Mouse (Mus musculus): ENCODE measurements around the gene Men1. TPM values are rescaled to one million over a fixed set of nuclear protein-coding genes. Genes with fewer than 3 reads are reported as not detected.
A peak's percentile ranks its signal among the peaks of the same experiment; 100 is the strongest.

Gene Men1
- polyA plus RNA-seq, 1 experiment from 2014 or later = 42.1 TPM

DNA sequence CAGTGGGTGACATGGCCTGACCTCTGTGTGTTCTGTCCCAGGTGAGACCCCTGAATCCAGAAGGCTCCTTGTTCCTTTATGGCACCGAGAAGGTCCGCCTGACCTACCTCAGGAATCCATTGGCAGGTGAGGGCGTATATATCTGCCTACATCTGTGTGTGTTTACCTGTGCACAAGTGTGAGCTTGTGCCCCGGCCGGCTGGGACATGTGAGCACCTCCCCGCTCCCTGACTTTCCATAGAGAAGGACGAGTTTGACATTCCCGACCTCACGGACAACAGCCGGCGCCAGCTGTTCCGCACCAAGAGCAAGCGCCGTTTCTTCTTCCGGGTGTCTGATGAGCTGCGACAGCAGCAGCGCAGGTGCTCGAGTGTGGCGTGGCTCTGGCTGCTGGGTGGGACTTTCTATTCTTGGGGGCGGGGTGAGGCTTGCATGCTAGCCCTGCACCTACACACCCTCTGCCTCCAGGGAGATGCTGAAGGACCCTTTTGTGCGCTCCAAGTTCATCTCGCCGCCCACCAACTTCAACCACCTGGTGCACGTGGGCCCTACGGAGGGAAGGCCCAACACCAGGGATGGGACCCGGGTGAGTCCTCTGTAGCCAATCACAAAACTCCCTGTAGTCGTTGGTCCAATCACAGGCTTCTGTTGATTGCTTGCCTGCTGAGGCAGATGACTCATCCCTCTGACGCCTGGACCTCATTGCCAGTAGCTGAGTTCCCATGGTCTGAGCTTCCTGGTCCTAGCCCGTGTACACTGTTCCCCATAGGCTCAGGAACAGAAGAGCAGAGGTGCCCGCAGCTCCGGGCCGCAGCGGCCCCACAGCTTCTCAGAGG is 12.8 kb upstream of the Men1 start:
- no peak overlapping the region for H3K4me2 ChIP-seq (replicated peaks; ENCODE audit: low read depth, low read length)
- no peak overlapping the region for H3K4me3 ChIP-seq (ENCODE audit: low read depth, low read length)
- no peaks in the 10 kb centered on the region for H3K9me3 ChIP-seq (ENCODE audit: low read length)
- H3K27ac ChIP-seq (ENCODE audit: low read length) = peak overlapping the region; percentile 26; the same call in 1 of the 2 replicates
- H3K9ac ChIP-seq (replicated peaks; ENCODE audit: low read depth) = no peak overlapping the region
- peak; percentile 78 for DNase-seq (ENCODE audit: low spot score)
- peaks cover 30% of the 10 kb centered on the region for H3K36me3 ChIP-seq (ENCODE audit: insufficient read depth, low read length)
- WGBS = 65% methylated on average over 33 of the region's 33 CpGs
- TF ChIP-seq CTCF (IDR thresholded peaks at IDR 0.05) (no peak), EP300 (IDR thresholded peaks at IDR 0.05) (no peak)
- peak; percentile 77 for ATAC-seq
- no peaks in the 10 kb centered on the region for H3K27me3 ChIP-seq (replicated peaks; ENCODE audit: insufficient read depth, low read length)
- no peaks in the 10 kb centered on the region for H3K4me1 ChIP-seq (ENCODE audit: insufficient read depth, low read depth, low read length)

DNA sequence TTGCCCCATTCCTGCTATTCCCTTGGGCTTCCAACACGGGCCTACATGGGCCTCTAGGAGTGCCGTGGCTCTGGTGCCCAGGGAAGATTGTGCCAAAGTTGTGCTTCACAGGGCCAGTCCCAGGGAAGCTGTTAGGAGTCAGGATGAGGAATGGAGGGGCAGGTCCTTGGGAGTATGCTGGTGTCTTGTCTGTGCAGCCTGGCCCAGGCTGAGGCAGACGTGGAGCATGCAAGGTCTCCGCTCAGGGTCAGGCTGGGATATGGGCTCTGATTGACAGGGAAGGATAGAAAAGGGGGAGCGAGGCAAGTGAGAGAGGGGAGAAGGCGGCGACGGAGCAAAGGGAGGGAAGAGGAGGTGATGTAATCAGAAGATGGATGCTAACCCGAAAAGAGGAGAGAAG is 10.0 kb upstream of the Men1 start:
- no peaks in the 10 kb centered on the region for H3K27me3 ChIP-seq (replicated peaks; ENCODE audit: insufficient read depth, low read length)
- H3K27ac ChIP-seq (ENCODE audit: low read length) = no peak overlapping the region
- H3K36me3 ChIP-seq (ENCODE audit: insufficient read depth, low read length) = peaks cover 13% of the 10 kb centered on the region; the same call in 1 of the 2 replicates
- H3K4me1 ChIP-seq (ENCODE audit: insufficient read depth, low read depth, low read length) = no peaks in the 10 kb centered on the region
- H3K4me2 ChIP-seq (replicated peaks; ENCODE audit: low read depth, low read length) = no peak overlapping the region
- H3K9me3 ChIP-seq (ENCODE audit: low read length) = no peaks in the 10 kb centered on the region
- ATAC-seq = no peak
- no peak overlapping the region for H3K4me3 ChIP-seq (ENCODE audit: low read depth, low read length)
- 81% methylated on average over 9 of the region's 9 CpGs for WGBS
- H3K9ac ChIP-seq (replicated peaks; ENCODE audit: low read depth) = no peak overlapping the region
- DNase-seq (ENCODE audit: low spot score) = no peak
- TF ChIP-seq CTCF (IDR thresholded peaks at IDR 0.05) (no peak), EP300 (IDR thresholded peaks at IDR 0.05) (no peak)

DNA sequence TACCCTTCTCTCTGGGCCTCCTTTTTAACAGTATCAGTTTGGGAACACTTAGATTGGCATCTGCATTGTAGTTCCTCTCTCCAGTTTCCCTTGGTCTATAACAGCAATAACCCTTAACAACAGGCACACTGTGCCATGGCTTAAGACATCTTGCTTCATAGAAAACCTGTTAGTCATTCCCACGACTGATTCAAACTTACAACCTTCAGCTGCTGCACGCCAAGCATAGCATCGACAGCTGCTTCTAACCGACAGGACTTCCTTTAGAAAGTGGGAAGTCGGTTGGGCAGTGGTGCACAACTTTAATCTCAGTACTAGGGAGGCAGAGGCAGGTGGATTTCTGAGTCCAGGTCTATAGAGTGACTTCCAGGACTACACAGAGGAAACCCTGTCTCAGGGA is 3.6 kb upstream of the Men1 start:
- H3K4me2 ChIP-seq (replicated peaks; ENCODE audit: low read depth, low read length) = 0 out of 2 replicates have a peak overlapping the region, but pooled peaks have one; percentile 29
- no peak overlapping the region for H3K27ac ChIP-seq (ENCODE audit: low read length)
- TF ChIP-seq CTCF (IDR thresholded peaks at IDR 0.05) (no peak), EP300 (IDR thresholded peaks at IDR 0.05) (no peak)
- ATAC-seq (no peak), DNase-seq (ENCODE audit: low spot score) (no peak)
- no peaks in the 10 kb centered on the region for H3K9me3 ChIP-seq (ENCODE audit: low read length)
- H3K4me3 ChIP-seq (ENCODE audit: low read depth, low read length) = no peak overlapping the region
- no peaks in the 10 kb centered on the region for H3K27me3 ChIP-seq (replicated peaks; ENCODE audit: insufficient read depth, low read length)
- WGBS = 39% methylated on average over 5 of the region's 5 CpGs
- H3K36me3 ChIP-seq (ENCODE audit: insufficient read depth, low read length) = no peaks in the 10 kb centered on the region
- no peak overlapping the region for H3K9ac ChIP-seq (replicated peaks; ENCODE audit: low read depth)
- H3K4me1 ChIP-seq (ENCODE audit: insufficient read depth, low read depth, low read length) = peaks cover 13% of the 10 kb centered on the region

DNA sequence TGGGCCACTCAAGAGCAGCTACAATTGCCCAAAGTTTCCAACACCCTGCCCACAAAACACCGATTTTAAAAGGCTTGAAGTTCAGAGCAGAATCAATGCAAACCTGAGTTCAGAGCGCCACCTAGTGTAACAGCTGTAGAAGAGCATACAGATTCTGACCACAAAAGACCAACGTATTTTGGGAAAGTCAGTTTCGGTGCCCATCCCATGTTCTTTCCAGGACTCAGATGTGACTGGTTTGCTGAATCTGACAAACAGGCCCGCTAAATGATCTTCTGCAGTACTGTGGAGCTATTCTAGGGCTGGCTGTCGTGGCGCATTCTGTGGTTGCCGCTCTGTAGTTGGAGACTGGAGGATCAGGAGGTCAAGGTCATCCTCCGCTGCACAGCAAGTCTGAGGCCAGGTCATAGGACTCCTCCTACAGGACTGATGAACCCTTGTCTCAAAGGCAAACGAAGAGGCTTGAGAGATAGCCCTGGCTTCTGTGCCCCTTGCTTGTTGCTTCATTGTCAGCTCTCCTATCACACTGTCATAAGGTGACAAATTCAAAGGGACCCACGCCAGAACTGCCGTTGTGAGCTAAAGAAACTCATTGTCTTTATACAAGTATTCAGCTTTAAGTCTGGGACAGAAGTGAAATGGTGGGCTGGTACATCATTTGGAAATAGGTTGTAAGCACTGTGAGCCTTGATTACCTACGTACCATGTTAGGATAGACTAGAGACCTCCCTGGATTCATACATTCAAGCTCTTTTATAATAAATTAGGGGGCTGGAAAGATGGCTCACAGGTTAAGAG is 2.9 kb upstream of the Men1 start:
- 0 out of 2 replicates have a peak overlapping the region, but pooled peaks have one; percentile 29 for H3K4me2 ChIP-seq (replicated peaks; ENCODE audit: low read depth, low read length)
- ATAC-seq (no peak), DNase-seq (ENCODE audit: low spot score) (peak; percentile 92)
- no peaks in the 10 kb centered on the region for H3K27me3 ChIP-seq (replicated peaks; ENCODE audit: insufficient read depth, low read length)
- 23% methylated on average over 13 of the region's 13 CpGs for WGBS
- H3K9me3 ChIP-seq (ENCODE audit: low read length) = no peaks in the 10 kb centered on the region
- H3K36me3 ChIP-seq (ENCODE audit: insufficient read depth, low read length) = no peaks in the 10 kb centered on the region
- TF ChIP-seq EP300 (IDR thresholded peaks at IDR 0.05) = no peak
- peak; percentile 96 for TF ChIP-seq CTCF (IDR thresholded peaks at IDR 0.05)
- no peak overlapping the region for H3K27ac ChIP-seq (ENCODE audit: low read length)
- H3K9ac ChIP-seq (replicated peaks; ENCODE audit: low read depth) = no peak overlapping the region
- no peak overlapping the region for H3K4me3 ChIP-seq (ENCODE audit: low read depth, low read length)
- H3K4me1 ChIP-seq (ENCODE audit: insufficient read depth, low read depth, low read length) = peaks cover 17% of the 10 kb centered on the region

DNA sequence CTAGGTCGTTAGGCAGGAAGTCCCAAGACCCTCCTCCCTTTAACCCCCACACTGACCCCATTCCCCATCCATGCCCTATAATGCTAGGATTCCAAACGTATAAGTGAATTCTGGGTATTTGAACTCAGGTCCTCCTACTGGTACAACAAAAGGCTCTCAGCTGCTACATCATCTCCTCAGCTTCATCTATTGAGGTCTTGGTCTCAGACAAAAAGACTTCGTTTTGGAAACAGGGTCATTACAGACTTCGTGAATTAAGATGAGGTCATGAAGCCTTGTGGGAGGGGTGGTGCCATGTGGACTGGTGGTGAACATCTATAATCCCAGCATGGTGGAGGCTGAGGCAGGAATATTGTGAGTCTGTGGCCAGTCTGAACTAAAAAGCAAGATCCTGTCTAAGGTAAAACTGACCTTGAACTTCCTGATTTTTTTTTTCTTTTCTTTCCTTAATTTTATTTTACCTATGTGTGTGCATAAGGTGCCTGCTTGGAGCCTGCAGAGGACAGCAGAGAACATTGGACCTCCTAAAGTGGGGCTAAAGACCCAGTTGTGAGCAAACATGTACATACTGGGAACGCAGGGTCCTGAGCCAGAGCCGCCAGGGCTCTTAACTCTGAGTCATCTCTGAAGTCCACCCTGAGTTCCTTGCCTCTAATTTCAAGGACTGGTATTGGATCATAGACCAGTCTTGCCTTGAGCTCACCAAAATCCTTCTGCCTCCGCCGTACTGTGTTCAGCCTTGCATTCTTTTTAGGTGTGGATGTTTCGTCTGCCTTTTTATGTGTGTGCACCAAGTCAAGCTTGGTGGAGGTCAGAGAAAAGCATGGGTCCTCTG is 801 bp upstream of the Men1 start:
- WGBS = 56% methylated on average over 9 of the region's 9 CpGs
- ATAC-seq (peak; percentile 4; the same call in 1 of the 2 replicates), DNase-seq (ENCODE audit: low spot score) (peak; percentile 47)
- Histone ChIP-seq H3K36me3 (ENCODE audit: insufficient read depth, low read length) (0 out of 2 replicates have a peak, but pooled peaks cover 2% of the 10 kb centered on the region), H3K4me2 (replicated peaks; ENCODE audit: low read depth, low read length) (peak overlapping the region; percentile 98), H3K4me1 (ENCODE audit: insufficient read depth, low read depth, low read length) (peaks cover 17% of the 10 kb centered on the region), H3K27me3 (replicated peaks; ENCODE audit: insufficient read depth, low read length) (no peaks in the 10 kb centered on the region), H3K9me3 (ENCODE audit: low read length) (no peaks in the 10 kb centered on the region), H3K9ac (replicated peaks; ENCODE audit: low read depth) (no peak overlapping the region), H3K4me3 (ENCODE audit: low read depth, low read length) (no peak overlapping the region), H3K27ac (ENCODE audit: low read length) (peak overlapping the region; percentile 80)
- TF ChIP-seq CTCF (IDR thresholded peaks at IDR 0.05) (no peak), EP300 (IDR thresholded peaks at IDR 0.05) (no peak)

Data from lung, postnatal 0 days (tissue).